ENCODE assay signal across 11 mouse cellular contexts in genomic region chr4:22342816-22343573, GRCm38 (mm10). TPM values are rescaled to one million over a fixed set of nuclear protein-coding genes. Genes with fewer than 3 reads are reported as not detected.
DNase-seq lines count a peak whose midpoint lies in the region; ATAC-seq and TF ChIP-seq lines count a peak whose summit lies in the region.
"Had no signal": no experiment of that assay in that cellular context is flagged by ENCODE, and none has a peak within 500 bp of the region (broad histone marks: within the 10 kb centered on the region; RNA-seq: fewer than 3 reads in every experiment).

No protein-coding gene starts in this region.

- WGBS in heart, embryonic 12.5 days: 59% methylated on average over 8 of the region's 8 CpGs
- 61% methylated on average over 8 of the region's 8 CpGs for WGBS in liver, embryonic 14.5 days (ENCODE audit: insufficient replicate concordance)

- no peaks in the 10 kb centered on the region for H3K4me1 ChIP-seq in heart, embryonic 12.5 days (replicated peaks)
- H3K4me1 ChIP-seq in liver, embryonic 14.5 days (replicated peaks; ENCODE audit: control insufficient read depth in 2 of 2, insufficient read depth in 2 of 2, low read length in 1 of 2): no peaks in the 10 kb centered on the region
- H3K4me1 ChIP-seq: neural tube, embryonic 13.5 days had no signal

- no peak for TF ChIP-seq EP300 in liver, embryonic 14.5 days (IDR thresholded peaks at IDR 0.05; ENCODE audit: low read depth)

- no peak for DNase-seq in cerebellum, adult 11 months
- DNase-seq in heart, postnatal 4 days: peak; percentile 23
- DNase-seq in liver, embryonic 14.5 days (ENCODE audit: low read depth in 3 of 3, low spot score in 3 of 3): no peak
- DNase-seq in liver (no peak), NIH3T3 (ENCODE audit: low read depth) (peak; percentile 80)
- DNase-seq in adrenal gland, postnatal 10 days: no peak

- no peak overlapping the region for H3K4me3 ChIP-seq in heart, embryonic 12.5 days
- no peak overlapping the region for H3K4me3 ChIP-seq in liver, embryonic 14.5 days (ENCODE audit: insufficient read depth in 1 of 2, low read depth in 2 of 2, low read length in 2 of 2)
- H3K4me3 ChIP-seq: neural tube, embryonic 13.5 days had no signal

- no peak for TF ChIP-seq CTCF in liver, embryonic 14.5 days (IDR thresholded peaks at IDR 0.05; ENCODE audit: low read depth)

- no peaks in the 10 kb centered on the region for H3K36me3 ChIP-seq in heart, embryonic 12.5 days
- no peaks in the 10 kb centered on the region for H3K36me3 ChIP-seq in liver, embryonic 14.5 days (replicated peaks; ENCODE audit: control insufficient read depth, insufficient read depth, low read depth)
- H3K36me3 ChIP-seq: neural tube, embryonic 13.5 days had no signal

- H3K27ac ChIP-seq in heart, embryonic 12.5 days (ENCODE audit: poor library complexity, severe bottlenecking): no peak overlapping the region
- no peak overlapping the region for H3K27ac ChIP-seq in liver, embryonic 14.5 days
- H3K27ac ChIP-seq: neural tube, embryonic 13.5 days had no signal

- H3K9me3 ChIP-seq in heart, embryonic 12.5 days (replicated peaks): no peaks in the 10 kb centered on the region
- H3K9me3 ChIP-seq in liver, embryonic 14.5 days (ENCODE audit: control insufficient read depth, low read length): no peaks in the 10 kb centered on the region
- H3K9me3 ChIP-seq: neural tube, embryonic 13.5 days had no signal

- no peaks in the 10 kb centered on the region for H3K27me3 ChIP-seq in heart, embryonic 12.5 days (replicated peaks)
- no peaks in the 10 kb centered on the region for H3K27me3 ChIP-seq in liver, embryonic 14.5 days (ENCODE audit: control insufficient read depth, insufficient read depth, low read length)
- H3K27me3 ChIP-seq: neural tube, embryonic 13.5 days had no signal

- no peak overlapping the region for H3K4me2 ChIP-seq in heart, embryonic 12.5 days
- no peak overlapping the region for H3K4me2 ChIP-seq in liver, embryonic 14.5 days (ENCODE audit: low read depth)
- H3K4me2 ChIP-seq: neural tube, embryonic 13.5 days had no signal

- no peak overlapping the region for H3K9ac ChIP-seq in heart, embryonic 12.5 days
- H3K9ac ChIP-seq in liver, embryonic 14.5 days (replicated peaks): no peak overlapping the region
- H3K9ac ChIP-seq: neural tube, embryonic 13.5 days had no signal

- peak; percentile 76; the same call in 1 of the 2 replicates for ATAC-seq in cerebellum, adult (ENCODE audit: insufficient number of reproducible peaks, low FRiP score, low TSS enrichment)
- ATAC-seq in heart, embryonic 12.5 days (ENCODE audit: insufficient number of reproducible peaks, low FRiP score): no peak
- peak; percentile 43; the same call in 1 of the 2 replicates for ATAC-seq in liver, embryonic 14.5 days (ENCODE audit: insufficient read depth)
- ATAC-seq: inflammation-experienced regulatory T-cells, adult 6 months; midbrain, embryonic 16.5 days had no signal

RNA-seq across cellular contexts. Expression of gene Fbxl4, which starts 14.3 kb away (rescaled TPM):
- total RNA-seq in heart, postnatal 4 days (2021): 10 to 100 TPM; 14.8 to 15.6 TPM
- 12.5 and 14.3 TPM in 2 replicates for polyA plus RNA-seq in heart, embryonic 12.5 days (2016; fragmentation: Nextera tagmentation; extraction: Ambion mirVana)
- 3.4 and 3.9 TPM in 2 replicates for polyA plus RNA-seq in liver, embryonic 14.5 days (2012; rRNA removed)
- polyA plus RNA-seq in liver, embryonic 14.5 days (2014; fragmentation: Nextera tagmentation; extraction: Ambion mirVana): 4.0 and 4.6 TPM in 2 replicates
- 10 to 100 TPM; 19.3 to 22.4 TPM for total RNA-seq in adrenal gland, postnatal 10 days (2021)

Comparison
In these comparisons a context has a peak if more than half of its experiments do, and no peak if none do; other contexts are left out.
1. DNase-seq: peak in heart, postnatal 4 days (single experiment) and NIH3T3 (single experiment); none in cerebellum, adult 11 months (single experiment), liver, embryonic 14.5 days (0 of 3), liver (single experiment) and adrenal gland, postnatal 10 days (single experiment).